Mouse (Mus musculus): ENCODE results near the gene Chaf1a.

The Chaf1a gene

GRCm38 (mm10) chr17:56040030-56040856 lies at the start of gene Chaf1a:
Gene Chaf1a, plus strand, starts transcription at chr17:56040439.
- DNase-seq (ENCODE audit: low read depth, low spot score) = peak; percentile 99

GRCm38 (mm10) chr17:55996007-55996406 lies 44.2 kb upstream of the Chaf1a start:
- DNase-seq (ENCODE audit: low read depth, low spot score) = no peak

- DNase-seq (ENCODE audit: low read depth, low spot score) = peak; percentile 70
Observed at GRCm38 (mm10) chr17:55999794-56000499, 40.3 kb upstream of the Chaf1a start.

- DNase-seq (ENCODE audit: low read depth, low spot score) = no peak
Observed at GRCm38 (mm10) chr17:56003000-56003399, 37.2 kb upstream of the Chaf1a start.

GRCm38 (mm10) chr17:56005415-56006061 lies 34.7 kb upstream of the Chaf1a start, which contains the start of the genes Stap2 and Mpnd:
Gene Stap2, minus strand, starts transcription at chr17:56005584.
Gene Mpnd, plus strand, starts transcription at chr17:56005711.
- peak; percentile 87 for DNase-seq (ENCODE audit: low read depth, low spot score)

- peak; percentile 72 for DNase-seq (ENCODE audit: low read depth, low spot score)
Observed at GRCm38 (mm10) chr17:56006956-56007355, 33.3 kb upstream of the Chaf1a start.

- DNase-seq (ENCODE audit: low read depth, low spot score) = peak; percentile 60
Observed at GRCm38 (mm10) chr17:56007444-56008355, 32.5 kb upstream of the Chaf1a start.

GRCm38 (mm10) chr17:56008356-56009087 lies 31.7 kb upstream of the Chaf1a start:
- peak; percentile 98 for DNase-seq (ENCODE audit: low read depth, low spot score)

- peak; percentile 95 for DNase-seq (ENCODE audit: low read depth, low spot score)
Observed at GRCm38 (mm10) chr17:56009088-56009961, 30.9 kb upstream of the Chaf1a start.

- DNase-seq (ENCODE audit: low read depth, low spot score) = no peak
Observed at GRCm38 (mm10) chr17:56009962-56010240, 30.3 kb upstream of the Chaf1a start.

- no peak for DNase-seq (ENCODE audit: low read depth, low spot score)
Observed at GRCm38 (mm10) chr17:56010255-56010654, 30.0 kb upstream of the Chaf1a start.

GRCm38 (mm10) chr17:56010681-56011080 lies 29.6 kb upstream of the Chaf1a start:
- DNase-seq (ENCODE audit: low read depth, low spot score) = peak; percentile 89

GRCm38 (mm10) chr17:56011441-56011840 lies 28.8 kb upstream of the Chaf1a start:
- no peak for DNase-seq (ENCODE audit: low read depth, low spot score)

- DNase-seq (ENCODE audit: low read depth, low spot score) = no peak
Observed at GRCm38 (mm10) chr17:56015293-56015692, 24.9 kb upstream of the Chaf1a start.

- DNase-seq (ENCODE audit: low read depth, low spot score) = no peak
Observed at GRCm38 (mm10) chr17:56016382-56016781, 23.9 kb upstream of the Chaf1a start.

GRCm38 (mm10) chr17:56016793-56017785 lies 23.1 kb upstream of the Chaf1a start:
- DNase-seq (ENCODE audit: low read depth, low spot score) = no peak

GRCm38 (mm10) chr17:56017848-56018247 lies 22.4 kb upstream of the Chaf1a start:
- DNase-seq (ENCODE audit: low read depth, low spot score) = no peak

GRCm38 (mm10) chr17:56018347-56019131 lies 21.7 kb upstream of the Chaf1a start:
- DNase-seq (ENCODE audit: low read depth, low spot score) = peak; percentile 81

Measured in ZHBTc4 (cell line).